Mouse (Mus musculus) macrophage (primary cell): ENCODE data around the gene Cript. TPM values are rescaled to one million over a fixed set of nuclear protein-coding genes. Genes with fewer than 3 reads are reported as not detected.

Experiments
- polyA plus RNA-seq: library from polyadenylated mRNA; stranded (reverse); fragments of 250-400 nt; gene quantifications from 3 replicates; pipeline ENCODE4 v1.2.4, GENCODE M21; 2018; ENCODE audit warnings: inconsistent platforms

Cript gene
- polyA plus RNA-seq, 1 experiment from 2014 or later = 57.1 TPM

Other genes starting within 250 kb of the Cript start
- gene Tmem247, start 108.2 kb upstream of the Cript start, polyA plus RNA-seq = not detected in 3 replicates
- not detected in 3 replicates for gene Atp6v1e2, start 77.7 kb upstream of the Cript start, polyA plus RNA-seq
- gene Rhoq, start 62.5 kb upstream of the Cript start, polyA plus RNA-seq = 21.2 to 41.7 TPM (median 31.1 TPM) in 3 replicates
- 6.5 to 14.4 TPM (median 7.0 TPM) in 3 replicates for gene Pigf, start 144 bp upstream of the Cript start, polyA plus RNA-seq
- 6.0 to 13.9 TPM (median 13.1 TPM) in 3 replicates for gene Socs5, start 82.1 kb downstream of the Cript start, polyA plus RNA-seq
- gene Mcfd2, start 240.4 kb downstream of the Cript start, polyA plus RNA-seq = 156 to 279 TPM (median 184 TPM) in 3 replicates